ENCODE assay signal across 8 mouse cellular contexts in the genomic region with DNA sequence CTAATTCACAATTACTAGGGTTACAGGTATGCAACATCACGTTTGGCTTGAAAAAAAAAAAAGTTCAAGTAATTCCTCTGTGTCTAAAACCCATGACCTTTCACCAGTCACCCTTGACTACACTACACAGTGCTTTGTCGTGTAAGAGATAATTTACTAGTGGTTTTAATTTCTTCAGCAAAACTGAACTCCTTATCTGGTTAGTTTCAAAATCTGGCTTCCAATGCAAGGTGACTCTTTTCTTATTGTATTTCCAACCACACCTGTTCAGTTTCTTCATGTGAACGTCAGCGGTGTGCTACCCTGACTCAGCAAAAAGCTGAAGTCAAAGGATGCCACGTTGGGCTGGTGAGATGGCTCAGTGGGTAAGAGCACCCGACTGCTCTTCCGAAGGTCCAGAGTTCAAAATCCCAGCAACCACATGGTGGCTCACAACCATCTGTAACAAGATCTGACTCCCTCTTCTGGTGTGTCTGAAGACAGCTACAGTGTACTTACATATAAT. TPM values are rescaled to one million over a fixed set of nuclear protein-coding genes. Genes with fewer than 3 reads are reported as not detected.
"Had no signal": no experiment of that assay in that cellular context is flagged by ENCODE, and none has a peak within 500 bp of the region (broad histone marks: within the 10 kb centered on the region; RNA-seq: fewer than 3 reads in every experiment).

No protein-coding gene starts in this region.

RNA-seq across cellular contexts. Expression of gene Ccl17, which starts 23.7 kb away (rescaled TPM):
- polyA plus RNA-seq: lung, embryonic 14.5 days; lung, embryonic 16.5 days; midbrain, embryonic 10.5 days; midbrain, embryonic 12.5 days; midbrain, embryonic 14.5 days; neural tube, embryonic 11.5 days; neural tube, embryonic 13.5 days; stomach, embryonic 14.5 days had no signal
